Mouse (Mus musculus): Measurements from ENCODE around the gene Mmp27. TPM values are rescaled to one million over a fixed set of nuclear protein-coding genes. Genes with fewer than 3 reads are reported as not detected.

Mmp27 gene
- polyA plus RNA-seq, 1 experiment from 2014 or later, result not detected

DNA sequence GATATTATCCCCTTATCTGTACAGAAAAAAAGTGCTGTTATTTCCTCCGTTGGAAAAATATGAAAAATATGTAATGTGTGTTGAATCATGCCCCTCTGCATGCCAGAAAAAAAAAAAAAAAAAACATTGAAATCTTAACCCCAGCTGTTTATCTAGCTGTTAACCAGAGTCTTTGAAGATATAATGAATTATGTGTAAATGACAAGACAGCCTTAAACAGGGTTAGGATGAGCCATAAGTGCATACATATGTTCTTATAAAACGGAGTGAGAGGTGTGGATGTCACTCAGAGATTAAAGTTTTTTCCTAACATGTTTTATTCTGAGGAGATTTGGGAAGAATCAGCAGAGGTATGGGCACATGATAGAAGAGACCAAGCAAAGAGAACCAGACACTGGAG is 3.3 kb upstream of the Mmp27 start:
- no peak overlapping the region for H3K27ac ChIP-seq
- H3K9ac ChIP-seq, result no peak overlapping the region
- H3K4me3 ChIP-seq, result no peak overlapping the region
- ATAC-seq (ENCODE audit: low FRiP score), result no peak
- no peaks in the 10 kb centered on the region for H3K9me3 ChIP-seq
- 83% methylated on average over 2 of the region's 2 CpGs for WGBS
- no peaks in the 10 kb centered on the region for H3K27me3 ChIP-seq
- no peak overlapping the region for H3K4me2 ChIP-seq
- no peaks in the 10 kb centered on the region for H3K4me1 ChIP-seq (replicated peaks)
- H3K36me3 ChIP-seq, result no peaks in the 10 kb centered on the region

DNA sequence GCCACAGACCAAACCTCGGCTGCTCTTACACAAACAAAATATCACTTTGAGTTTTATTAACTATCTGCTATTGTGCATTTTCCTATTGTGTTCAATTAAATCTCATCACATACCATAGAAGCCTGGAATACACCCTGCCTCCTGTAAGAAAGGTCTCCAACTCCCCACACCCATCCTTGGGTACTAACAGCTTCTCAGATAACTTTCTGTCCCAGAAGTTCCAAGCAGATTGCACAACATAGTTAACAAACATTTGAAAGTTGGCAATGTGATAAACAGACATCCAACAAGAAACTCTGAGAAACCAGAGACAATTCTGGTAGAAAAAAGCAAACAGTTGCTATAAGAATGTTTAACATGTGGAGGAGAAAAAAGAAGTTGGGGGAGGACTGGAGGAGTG is 711 bp upstream of the Mmp27 start:
- WGBS, result 89% methylated on average over 1 of the region's 1 CpGs
- ATAC-seq (ENCODE audit: low FRiP score), result no peak
- no peaks in the 10 kb centered on the region for H3K4me1 ChIP-seq (replicated peaks)
- H3K27ac ChIP-seq, result no peak overlapping the region
- H3K4me3 ChIP-seq, result no peak overlapping the region
- H3K27me3 ChIP-seq, result no peaks in the 10 kb centered on the region
- no peaks in the 10 kb centered on the region for H3K9me3 ChIP-seq
- no peaks in the 10 kb centered on the region for H3K36me3 ChIP-seq
- no peak overlapping the region for H3K4me2 ChIP-seq
- H3K9ac ChIP-seq, result no peak overlapping the region

DNA sequence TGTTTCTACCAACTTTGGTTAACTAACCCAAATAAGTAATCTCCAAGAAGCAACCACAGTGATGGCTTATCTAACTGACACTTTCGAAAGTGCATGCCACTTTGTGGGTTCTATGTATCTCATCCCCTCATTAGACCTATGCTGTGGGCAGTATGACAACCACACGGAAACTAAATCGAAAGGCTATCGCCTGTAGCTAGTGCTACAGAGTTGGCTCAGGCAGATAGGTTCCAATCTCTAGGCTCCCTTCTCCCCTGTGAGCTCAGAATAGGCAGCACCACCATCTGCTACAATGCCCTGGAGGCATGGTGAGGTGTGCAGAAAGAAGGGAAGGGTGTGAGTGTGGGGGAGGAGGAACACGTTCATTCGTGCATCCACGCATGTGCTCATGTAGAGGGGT is 992 bp downstream of the Mmp27 start:
- WGBS, result 92% methylated on average over 7 of the region's 7 CpGs
- Histone ChIP-seq H3K4me3 (no peak overlapping the region), H3K4me1 (replicated peaks) (no peaks in the 10 kb centered on the region), H3K27me3 (no peaks in the 10 kb centered on the region), H3K9ac (no peak overlapping the region), H3K4me2 (no peak overlapping the region), H3K36me3 (no peaks in the 10 kb centered on the region), H3K9me3 (no peaks in the 10 kb centered on the region), H3K27ac (no peak overlapping the region)
- ATAC-seq (ENCODE audit: low FRiP score), result no peak

DNA sequence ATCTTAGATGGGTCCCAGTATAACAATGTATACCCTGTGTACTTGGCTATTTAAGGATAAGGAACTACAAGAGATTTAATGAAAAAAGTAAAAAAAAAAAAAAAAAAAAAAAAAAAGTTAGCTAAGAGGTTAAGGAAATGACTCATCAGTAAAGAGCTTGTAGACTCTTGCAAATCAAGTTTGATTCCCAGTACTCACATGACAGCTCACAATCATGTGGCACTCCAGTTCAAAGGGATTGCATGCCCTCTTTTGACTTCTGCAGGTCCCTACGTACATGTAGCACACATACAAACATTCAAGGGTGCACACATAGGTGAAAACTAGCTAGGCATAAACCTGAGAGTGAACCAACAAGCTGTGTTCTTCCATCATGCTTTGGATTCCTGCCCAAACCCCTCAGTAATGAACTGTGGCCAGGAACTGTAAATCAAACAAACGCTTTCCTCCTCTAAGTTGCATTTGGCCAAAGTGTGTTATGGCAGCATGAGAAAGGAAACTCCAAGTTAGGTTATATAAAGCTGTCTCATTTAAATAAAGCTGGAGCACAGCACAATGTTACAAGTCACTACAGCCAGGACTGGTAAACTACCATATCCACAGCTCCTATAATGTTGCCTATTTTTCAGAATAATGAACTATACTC is 1.6 kb downstream of the Mmp27 start:
- H3K4me3 ChIP-seq, result no peak overlapping the region
- H3K9me3 ChIP-seq, result no peaks in the 10 kb centered on the region
- H3K4me2 ChIP-seq, result no peak overlapping the region
- 91% methylated on average over 2 of the region's 2 CpGs for WGBS
- H3K27ac ChIP-seq, result no peak overlapping the region
- no peaks in the 10 kb centered on the region for H3K36me3 ChIP-seq
- no peak overlapping the region for H3K9ac ChIP-seq
- no peaks in the 10 kb centered on the region for H3K27me3 ChIP-seq
- ATAC-seq (ENCODE audit: low FRiP score), result no peak
- no peaks in the 10 kb centered on the region for H3K4me1 ChIP-seq (replicated peaks)

DNA sequence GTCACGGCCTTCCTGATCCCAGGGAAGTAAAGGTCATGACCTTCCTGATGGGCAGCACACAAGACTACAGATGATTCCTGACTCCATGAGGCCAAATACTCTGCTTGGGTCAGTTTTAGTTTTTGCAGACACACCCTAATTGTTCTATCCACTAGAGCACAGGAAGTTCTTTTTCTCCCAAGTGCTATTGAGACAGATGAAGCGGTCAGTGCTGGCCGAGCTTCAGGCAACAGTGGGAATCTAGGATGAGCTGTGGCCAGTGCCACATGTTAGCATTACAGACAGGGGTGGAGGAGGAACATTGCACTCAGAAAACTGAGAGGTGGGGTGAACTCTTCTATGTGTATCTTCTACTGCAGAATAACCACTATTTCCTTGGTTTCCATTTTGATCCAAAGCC is 4.3 kb downstream of the Mmp27 start:
- no peak overlapping the region for H3K9ac ChIP-seq
- H3K9me3 ChIP-seq, result no peaks in the 10 kb centered on the region
- no peak for ATAC-seq (ENCODE audit: low FRiP score)
- no peaks in the 10 kb centered on the region for H3K36me3 ChIP-seq
- no peak overlapping the region for H3K27ac ChIP-seq
- no peak overlapping the region for H3K4me2 ChIP-seq
- H3K4me3 ChIP-seq, result no peak overlapping the region
- H3K27me3 ChIP-seq, result no peaks in the 10 kb centered on the region
- 75% methylated on average over 3 of the region's 3 CpGs for WGBS
- no peaks in the 10 kb centered on the region for H3K4me1 ChIP-seq (replicated peaks)

DNA sequence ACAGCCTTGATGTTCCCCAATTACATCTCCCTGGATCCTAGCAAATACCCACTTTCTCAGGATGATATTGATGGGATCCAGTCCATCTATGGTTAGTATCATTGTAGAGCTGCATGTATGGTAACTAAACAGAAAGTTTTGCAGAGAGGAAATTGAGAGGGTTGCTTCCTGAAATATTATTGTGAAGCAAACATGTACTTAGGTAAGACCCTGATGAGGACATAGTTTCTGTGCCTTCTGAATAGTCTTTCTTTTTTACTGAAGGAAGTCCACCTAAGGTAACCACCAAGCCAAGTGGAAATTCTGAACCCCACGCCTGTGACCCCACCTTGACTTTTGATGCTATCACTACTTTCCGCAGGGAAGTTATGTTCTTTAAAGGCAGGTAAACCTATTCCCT is 6.2 kb downstream of the Mmp27 start:
- Histone ChIP-seq H3K36me3 (no peaks in the 10 kb centered on the region), H3K9ac (no peak overlapping the region), H3K27me3 (no peaks in the 10 kb centered on the region), H3K4me1 (replicated peaks) (no peaks in the 10 kb centered on the region), H3K4me3 (no peak overlapping the region), H3K9me3 (no peaks in the 10 kb centered on the region), H3K27ac (no peak overlapping the region), H3K4me2 (no peak overlapping the region)
- WGBS, result 93% methylated on average over 2 of the region's 2 CpGs
- no peak for ATAC-seq (ENCODE audit: low FRiP score)

DNA sequence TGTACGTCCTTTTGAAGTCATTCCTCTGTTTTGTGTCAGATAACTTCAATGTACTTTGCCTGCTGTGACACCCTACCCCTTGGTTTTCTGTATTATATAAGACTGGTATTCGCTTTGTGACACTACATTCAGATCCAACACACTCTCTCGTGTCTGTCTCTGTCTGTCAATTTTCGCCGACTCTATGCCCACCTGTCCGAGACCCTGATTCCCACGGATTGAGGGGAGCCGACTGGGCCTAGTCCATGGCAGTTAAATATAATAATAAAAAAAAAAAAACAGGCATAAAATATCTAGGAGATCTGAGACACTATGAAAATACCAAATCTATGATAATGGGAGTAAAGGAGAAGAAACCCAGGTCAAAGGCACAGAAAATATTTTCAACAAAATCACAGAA is 18.9 kb downstream of the Mmp27 start:
- Histone ChIP-seq H3K9me3 (no peaks in the 10 kb centered on the region), H3K27me3 (no peaks in the 10 kb centered on the region), H3K9ac (no peak overlapping the region), H3K27ac (no peak overlapping the region), H3K4me1 (replicated peaks) (no peaks in the 10 kb centered on the region), H3K36me3 (no peaks in the 10 kb centered on the region), H3K4me3 (no peak overlapping the region), H3K4me2 (no peak overlapping the region)
- no peak for ATAC-seq (ENCODE audit: low FRiP score)
- 77% methylated on average over 8 of the region's 8 CpGs for WGBS

DNA sequence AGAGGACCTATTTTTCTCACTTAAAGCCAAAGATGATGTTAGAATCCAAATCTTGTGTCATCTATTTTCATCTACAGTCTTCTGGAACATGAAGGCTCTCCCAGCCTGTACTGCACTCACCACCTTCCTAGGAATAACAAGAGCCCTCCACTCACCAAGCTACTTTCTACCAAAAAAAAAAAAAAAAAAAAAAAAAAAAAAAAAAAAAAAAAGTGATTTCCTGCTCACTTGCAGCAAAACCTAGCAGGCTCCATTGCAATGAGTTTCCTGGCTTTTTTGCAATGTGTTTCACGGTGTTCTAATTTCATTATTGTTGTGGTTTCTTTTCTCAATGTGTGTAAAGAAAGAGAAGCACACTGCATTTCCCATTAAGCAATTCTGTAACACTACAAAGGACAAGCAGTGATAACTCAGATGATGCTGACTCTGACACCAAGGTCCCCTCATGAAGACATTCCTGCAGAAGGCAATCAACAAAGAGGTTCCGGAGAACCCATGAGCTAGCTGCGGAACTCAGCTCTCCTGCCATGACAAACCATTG is 22.1 kb downstream of the Mmp27 start:
- no peaks in the 10 kb centered on the region for H3K4me1 ChIP-seq (replicated peaks)
- 94% methylated on average over 3 of the region's 3 CpGs for WGBS
- no peak overlapping the region for H3K4me2 ChIP-seq
- no peak for ATAC-seq (ENCODE audit: low FRiP score)
- H3K9me3 ChIP-seq, result no peaks in the 10 kb centered on the region
- H3K9ac ChIP-seq, result no peak overlapping the region
- no peaks in the 10 kb centered on the region for H3K27me3 ChIP-seq
- H3K36me3 ChIP-seq, result no peaks in the 10 kb centered on the region
- no peak overlapping the region for H3K4me3 ChIP-seq
- H3K27ac ChIP-seq, result no peak overlapping the region

DNA sequence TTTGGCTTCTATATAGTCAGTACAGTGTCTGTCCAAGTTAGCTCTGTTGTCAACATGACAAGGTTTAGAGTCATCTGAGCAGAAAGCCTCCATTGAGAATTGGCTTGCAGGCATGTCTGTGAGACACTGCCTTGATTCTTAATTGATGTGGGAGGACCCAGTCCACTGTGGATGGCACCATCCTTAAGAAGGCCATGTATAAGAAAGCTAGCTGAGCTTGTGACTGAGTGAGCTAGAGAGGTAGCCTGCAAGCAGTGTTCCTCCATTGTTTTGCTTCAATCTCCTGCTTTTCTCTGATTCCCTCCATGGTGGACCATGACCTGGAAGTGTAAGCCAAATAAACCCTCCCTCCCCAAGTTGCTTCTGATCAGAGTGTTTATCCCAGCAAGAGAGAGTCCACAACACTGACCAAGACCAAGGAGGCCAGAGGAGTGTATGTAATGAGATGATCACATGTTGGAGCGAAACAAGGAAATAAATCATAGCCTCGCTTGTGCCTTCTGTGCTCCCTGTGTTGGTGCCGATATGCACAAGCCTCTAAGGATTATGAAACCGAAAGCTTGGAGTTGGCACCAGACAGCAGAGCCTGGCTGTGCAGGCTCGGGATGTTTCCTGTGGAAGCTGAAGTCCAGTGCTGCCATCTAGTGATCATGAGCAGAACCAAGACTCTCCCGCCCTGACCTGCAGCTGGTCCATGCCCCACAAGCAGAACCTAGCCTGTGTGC is 23.8 kb downstream of the Mmp27 start:
- Histone ChIP-seq H3K36me3 (no peaks in the 10 kb centered on the region), H3K9me3 (no peaks in the 10 kb centered on the region), H3K27ac (no peak overlapping the region), H3K9ac (0 out of 2 replicates have a peak overlapping the region, but pooled peaks have one; percentile 39), H3K27me3 (no peaks in the 10 kb centered on the region), H3K4me3 (peak overlapping the region; percentile 27), H3K4me2 (peak overlapping the region; percentile 47), H3K4me1 (replicated peaks) (no peaks in the 10 kb centered on the region)
- peak; percentile 97 for ATAC-seq (ENCODE audit: low FRiP score)
- 14% methylated on average over 6 of the region's 6 CpGs for WGBS

DNA sequence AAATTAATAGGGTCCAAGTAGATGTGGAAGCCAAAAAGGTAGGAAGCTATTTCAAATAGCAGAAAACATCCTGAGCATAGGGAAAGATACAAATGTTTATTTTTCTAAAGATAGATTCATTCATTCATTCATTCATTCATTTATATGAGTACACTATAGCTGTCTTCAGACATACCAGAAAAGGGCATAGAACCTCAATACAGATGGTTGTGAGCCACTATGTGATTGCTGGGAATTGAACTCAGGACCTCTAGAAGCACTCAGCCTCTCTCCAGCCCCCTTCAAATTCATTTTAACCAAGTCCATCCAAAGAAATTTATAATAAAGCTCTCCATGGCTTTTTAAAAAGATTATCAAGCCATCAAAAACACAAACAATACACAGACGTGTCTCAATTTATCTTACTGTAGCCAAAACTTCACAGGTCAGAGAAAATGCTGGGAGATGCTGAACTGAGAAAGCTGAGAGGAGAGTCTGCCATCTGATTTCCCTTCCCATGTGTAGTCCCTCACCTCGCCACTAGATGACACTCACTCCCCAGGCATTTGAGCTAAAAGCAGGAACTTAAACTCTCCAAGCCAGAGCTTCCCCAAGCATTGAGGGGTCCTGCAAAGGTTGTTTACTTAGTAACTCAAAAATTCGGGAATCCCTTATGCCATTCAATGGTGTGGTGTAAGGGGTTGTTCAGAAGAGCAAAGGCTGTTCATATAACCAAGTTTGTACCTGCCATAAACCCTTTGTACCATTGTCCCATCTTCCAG is 32.0 kb downstream of the Mmp27 start:
- no peaks in the 10 kb centered on the region for H3K36me3 ChIP-seq
- H3K9ac ChIP-seq, result no peak overlapping the region
- H3K27ac ChIP-seq, result no peak overlapping the region
- no peaks in the 10 kb centered on the region for H3K27me3 ChIP-seq
- peak; percentile 68; the same call in 1 of the 2 replicates for ATAC-seq (ENCODE audit: low FRiP score)
- no peaks in the 10 kb centered on the region for H3K9me3 ChIP-seq
- H3K4me2 ChIP-seq, result no peak overlapping the region
- no peak overlapping the region for H3K4me3 ChIP-seq
- no peaks in the 10 kb centered on the region for H3K4me1 ChIP-seq (replicated peaks)
- WGBS, result 5% methylated on average over 3 of the region's 3 CpGs

DNA sequence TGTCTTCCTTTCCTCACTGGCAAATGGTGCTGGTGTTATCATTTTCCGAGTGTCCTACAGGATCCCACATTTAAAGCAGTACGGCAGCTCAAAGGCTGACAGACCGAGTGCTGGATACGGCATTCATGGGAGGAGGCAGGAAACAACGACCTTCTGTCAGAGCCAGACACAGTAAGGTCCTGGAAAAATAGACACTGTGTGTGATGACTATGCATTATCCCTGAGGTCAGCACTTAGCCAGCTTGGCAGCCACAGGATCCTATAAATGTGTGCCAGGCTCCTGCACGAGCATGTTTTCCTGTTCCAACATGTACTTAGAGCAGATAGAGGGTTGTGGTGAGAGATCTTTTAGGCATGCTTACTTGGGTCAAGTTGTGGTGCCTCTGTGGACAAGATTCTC is 32.8 kb downstream of the Mmp27 start:
- 66% methylated on average over 6 of the region's 6 CpGs for WGBS
- Histone ChIP-seq H3K4me1 (replicated peaks) (no peaks in the 10 kb centered on the region), H3K36me3 (no peaks in the 10 kb centered on the region), H3K9me3 (no peaks in the 10 kb centered on the region), H3K27me3 (no peaks in the 10 kb centered on the region), H3K9ac (no peak overlapping the region), H3K4me3 (no peak overlapping the region), H3K4me2 (no peak overlapping the region), H3K27ac (no peak overlapping the region)
- ATAC-seq (ENCODE audit: low FRiP score), result no peak

DNA sequence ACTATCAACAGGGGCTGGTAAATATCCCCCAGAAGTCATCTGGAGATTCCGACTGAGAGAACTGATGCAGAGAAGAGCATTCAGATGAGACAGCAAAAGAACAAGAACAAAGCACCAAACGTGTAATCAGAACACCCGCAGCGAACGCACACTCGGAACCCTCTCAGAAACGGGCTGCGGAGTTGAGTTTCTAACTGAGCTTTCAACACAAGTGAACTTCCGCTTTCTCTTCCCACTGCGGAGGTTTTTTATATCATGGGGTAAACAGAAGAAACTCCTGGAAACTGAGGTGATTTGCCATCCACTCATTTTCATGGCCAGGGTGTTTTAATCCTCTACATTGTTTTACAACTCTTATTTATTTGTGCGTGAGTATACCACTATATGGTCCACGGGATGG is 34.4 kb downstream of the Mmp27 start:
- Histone ChIP-seq H3K4me1 (replicated peaks) (no peaks in the 10 kb centered on the region), H3K9ac (no peak overlapping the region), H3K27ac (no peak overlapping the region), H3K36me3 (no peaks in the 10 kb centered on the region), H3K4me3 (no peak overlapping the region), H3K4me2 (no peak overlapping the region), H3K27me3 (no peaks in the 10 kb centered on the region), H3K9me3 (no peaks in the 10 kb centered on the region)
- ATAC-seq (ENCODE audit: low FRiP score), result no peak
- 87% methylated on average over 12 of the region's 12 CpGs for WGBS

Data from hindbrain, embryonic 13.5 days (tissue).